Mouse (Mus musculus) bone marrow, adult 2 months (tissue): ENCODE data around the gene Slc9b2.

Experiments used
- CTCF ChIP-seq: fragments of 200-500 bp; IDR thresholded peaks from 2 replicates; pipeline ENCODE4 v1.5.1; 2011; ENCODE audit warnings: low read length, control low read depth; ENCODE audit not compliant: control insufficient read depth, insufficient read depth
- POLR2A ChIP-seq: fragments of 200-500 bp; IDR thresholded peaks from 2 replicates; pipeline ENCODE4 v1.6.1; 2011; ENCODE audit warnings: low read depth, mild to moderate bottlenecking, control low read depth, low read length, borderline replicate concordance; ENCODE audit not compliant: control insufficient read depth

- TF ChIP-seq CTCF (no peak), POLR2A (no peak)
Measured at GRCm38 (mm10) chr3:135260233-135260632, 47.3 kb upstream of the Slc9b2 start.
